Mouse (Mus musculus) liver, adult 2 months (tissue): ENCODE measurements at regions not wholly inside any gene's neighbourhood (a gene's known extent, or its start where the extent isn't known, plus 50 kb on each side); places are given as distances from the start of the nearest gene placed in this dataset.
A peak's percentile ranks its signal among the peaks of the same experiment; 100 is the strongest.
"Not testable (repeated sequence)": the region's sequence is repeated elsewhere in the genome, so short reads cannot be mapped to it uniquely, and the experiment has no call there.

Source experiments
- DNase-seq: peaks from one replicate; pipeline ENCODE4 v3.0.0-alpha.2; 2011; ENCODE audit warnings: low read depth, low spot score; ENCODE audit errors: extremely low read depth
- H3K27ac ChIP-seq: fragments of 200-500 bp; replicated peaks from 2 replicates; pipeline ENCODE4 v1.5.1; 2012; ENCODE audit warnings: low read depth, mild to moderate bottlenecking, control low read depth, inconsistent platforms, low read length; ENCODE audit not compliant: insufficient read depth
- H3K27me3 ChIP-seq: fragments of 200-500 bp; 2 replicates; pipeline ENCODE4 v1.6.1; 2012; ENCODE audit warnings: mild to moderate bottlenecking, moderate library complexity, low read length, inconsistent platforms; ENCODE audit not compliant: control insufficient read depth, insufficient read depth
- H3K36me3 ChIP-seq: fragments of 200-500 bp; 2 replicates; pipeline ENCODE4 v1.6.1; 2012; ENCODE audit warnings: low read length, inconsistent platforms; ENCODE audit not compliant: control insufficient read depth, insufficient read depth
- H3K4me1 ChIP-seq: fragments of 200-500 bp; 2 replicates; pipeline ENCODE4 v1.6.1; 2011; ENCODE audit warnings: low read length; ENCODE audit not compliant: control insufficient read depth, insufficient read depth
- H3K4me3 ChIP-seq: fragments of 200-500 bp; 2 replicates; pipeline ENCODE4 v1.5.1; 2011; ENCODE audit warnings: low read depth, mild to moderate bottlenecking, control low read depth, low read length, moderate library complexity; ENCODE audit not compliant: insufficient read depth
- H3K79me2 ChIP-seq: fragments of 200-500 bp; 2 replicates; pipeline ENCODE4 v1.6.1; 2012; ENCODE audit warnings: inconsistent platforms, mild to moderate bottlenecking, low read length, moderate library complexity; ENCODE audit not compliant: control insufficient read depth, insufficient read depth
- H3K9ac ChIP-seq: fragments of 200-500 bp; 2 replicates; pipeline ENCODE4 v1.6.1; 2012; ENCODE audit warnings: low read depth, mild to moderate bottlenecking, control low read depth, inconsistent platforms, low read length
- CTCF ChIP-seq: fragments of 200-500 bp; IDR thresholded peaks from 2 replicates; pipeline ENCODE4 v1.5.1; 2011; ENCODE audit warnings: low read depth, low read length, control low read depth
- POLR2A ChIP-seq: fragments of 200-500 bp; IDR thresholded peaks from 2 replicates; pipeline ENCODE4 v1.6.1; 2011; ENCODE audit warnings: low read length, control low read depth; ENCODE audit not compliant: insufficient read depth; ENCODE audit errors: extremely low read depth
- WGBS: fragments of 180-500 bp; shearing (Covaris S2); methylation state at CpG from one replicate; pipeline ENCODE4 v1.1.7; 2018; 5-methylcytosine and 5-hydroxymethylcytosine counted together

DNA sequence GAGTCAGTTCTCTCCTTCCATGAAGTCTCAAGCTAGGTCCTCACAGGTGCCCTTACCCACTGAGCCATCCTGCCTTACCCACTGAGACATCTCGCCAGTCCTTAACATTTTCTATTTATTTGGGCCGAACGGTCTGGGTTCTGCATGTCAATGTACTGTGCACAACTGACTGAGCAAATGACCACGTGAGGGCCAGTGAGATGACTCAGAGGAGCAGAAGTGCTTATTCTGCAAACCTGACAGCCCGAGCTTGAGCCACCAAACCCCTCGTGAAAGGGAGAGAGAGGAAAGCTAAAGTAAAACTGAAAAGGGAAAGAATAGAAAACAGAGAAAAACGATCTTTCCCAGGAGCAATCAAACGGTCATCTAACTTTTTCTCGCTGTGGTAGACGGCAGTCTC lies 52.2 kb upstream of the Nmd3 start:
- no peaks in the 10 kb centered on the region; the same call in 1 of the 2 replicates for H3K27me3 ChIP-seq
- peak; percentile 25 for DNase-seq
- no peaks in the 10 kb centered on the region for H3K36me3 ChIP-seq
- TF ChIP-seq CTCF (no peak), POLR2A (no peak)
- WGBS, result 85% methylated on average over 10 of the region's 10 CpGs
- no peak overlapping the region; the same call in 1 of the 2 replicates for H3K27ac ChIP-seq
- H3K4me3 ChIP-seq, result no peak overlapping the region
- H3K4me1 ChIP-seq, result 0 out of 2 replicates have a peak, but pooled peaks cover 2% of the 10 kb centered on the region
- no peaks in the 10 kb centered on the region for H3K79me2 ChIP-seq
- no peak overlapping the region for H3K9ac ChIP-seq

DNA sequence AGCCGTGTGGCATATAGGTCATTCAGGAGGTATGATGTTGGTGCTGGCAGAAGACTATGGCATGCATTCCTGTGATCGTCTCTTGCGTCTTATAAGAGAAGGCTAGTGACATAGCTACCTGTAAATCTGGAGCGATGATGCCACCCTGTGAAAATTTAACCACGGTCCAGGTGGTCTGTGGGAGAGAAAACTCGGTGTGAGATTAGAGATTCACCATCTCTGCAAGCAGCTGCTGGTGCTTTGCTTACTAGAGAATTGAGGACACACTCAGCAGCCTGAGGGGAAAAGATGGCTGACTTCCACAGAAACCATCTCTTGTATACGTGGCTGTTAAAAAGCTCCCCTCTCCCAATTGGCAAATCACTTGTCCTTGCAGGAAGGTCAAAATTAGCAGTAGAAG lies 54.0 kb upstream of the Nmd3 start:
- Histone ChIP-seq H3K27ac (no peak overlapping the region), H3K27me3 (no peaks in the 10 kb centered on the region; the same call in 1 of the 2 replicates), H3K4me1 (peaks cover 7% of the 10 kb centered on the region), H3K4me3 (no peak overlapping the region), H3K79me2 (no peaks in the 10 kb centered on the region), H3K9ac (no peak overlapping the region), H3K36me3 (no peaks in the 10 kb centered on the region)
- DNase-seq, result no peak
- WGBS, result 87% methylated on average over 7 of the region's 7 CpGs
- TF ChIP-seq CTCF, result no peak
- TF ChIP-seq POLR2A, result no peak

DNA sequence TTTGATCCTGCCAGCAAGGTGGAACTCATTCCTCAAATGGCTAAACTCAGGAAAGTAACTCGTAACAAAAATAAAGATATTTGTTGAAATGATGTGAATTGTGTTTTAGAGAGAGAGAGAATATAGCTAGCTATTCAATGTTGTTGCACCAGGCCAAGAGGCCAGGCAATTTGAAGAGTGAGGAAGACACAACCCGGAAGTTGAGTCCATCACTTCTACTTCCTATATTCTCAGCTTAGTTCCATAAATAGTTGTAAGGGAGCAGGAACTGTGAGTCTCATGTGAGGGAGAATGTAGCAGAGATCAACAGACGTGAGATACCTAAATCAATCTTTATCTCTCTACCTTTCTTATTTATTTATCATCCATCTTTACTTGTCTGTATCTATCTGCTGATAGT lies 54.4 kb upstream of the Nmd3 start:
- DNase-seq, result peak; percentile 31
- no peak overlapping the region for H3K27ac ChIP-seq
- H3K4me1 ChIP-seq, result peaks cover 7% of the 10 kb centered on the region
- no peak overlapping the region for H3K4me3 ChIP-seq
- H3K9ac ChIP-seq, result no peak overlapping the region
- no peaks in the 10 kb centered on the region for H3K36me3 ChIP-seq
- 75% methylated on average over 3 of the region's 3 CpGs for WGBS
- TF ChIP-seq POLR2A, result no peak
- no peaks in the 10 kb centered on the region for H3K79me2 ChIP-seq
- H3K27me3 ChIP-seq, result no peaks in the 10 kb centered on the region; the same call in 1 of the 2 replicates

DNA sequence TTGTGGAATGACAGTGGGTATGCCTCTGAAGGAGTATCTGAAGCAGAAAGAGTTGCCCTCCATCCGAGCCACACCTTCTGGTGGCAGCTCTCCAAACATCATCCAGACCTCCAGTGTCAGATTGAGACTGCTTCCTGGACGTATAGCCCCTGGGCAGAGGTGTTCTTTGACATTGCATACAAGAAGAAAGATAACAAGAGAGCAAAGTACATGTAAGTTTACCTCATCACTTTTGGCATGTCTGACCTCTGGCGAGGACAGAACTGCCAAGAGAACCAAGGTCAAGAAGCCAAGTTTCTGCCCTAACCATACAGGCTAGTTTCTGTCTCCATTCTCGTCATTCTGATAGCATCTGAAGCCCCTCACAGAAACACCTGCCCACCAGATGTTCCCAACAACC lies 57.5 kb upstream of the Nmd3 start:
- Histone ChIP-seq H3K36me3 (no peaks in the 10 kb centered on the region), H3K79me2 (no peaks in the 10 kb centered on the region), H3K4me1 (peaks cover 7% of the 10 kb centered on the region), H3K4me3 (no peak overlapping the region), H3K27me3 (peaks cover 5% of the 10 kb centered on the region; the same call in 1 of the 2 replicates), H3K27ac (no peak overlapping the region), H3K9ac (no peak overlapping the region)
- 24% methylated on average over 4 of the region's 4 CpGs for WGBS
- TF ChIP-seq CTCF (no peak), POLR2A (no peak)
- peak; percentile 74 for DNase-seq

DNA sequence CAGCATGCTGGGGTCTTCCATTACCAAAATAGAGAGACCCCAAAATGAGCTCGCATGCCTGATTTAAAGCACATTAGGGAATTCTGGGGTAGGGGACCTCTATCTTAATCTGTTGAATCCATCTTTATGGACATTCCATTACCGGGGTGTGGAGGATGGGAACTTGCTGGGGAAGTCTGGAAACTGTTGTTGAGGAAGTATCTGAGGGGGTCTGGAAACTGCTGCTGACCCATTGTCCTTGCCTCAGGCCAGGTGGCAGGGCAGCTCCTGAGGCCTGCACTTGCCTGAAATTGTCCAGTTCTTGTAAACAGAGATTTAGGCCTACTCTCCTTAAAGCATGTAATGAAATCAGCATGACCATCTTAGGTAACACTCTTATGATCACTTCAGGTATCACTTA lies 59.4 kb upstream of the B3galnt1 start:
- Histone ChIP-seq H3K9ac (no peak overlapping the region), H3K36me3 (no peaks in the 10 kb centered on the region), H3K79me2 (no peaks in the 10 kb centered on the region), H3K27ac (no peak overlapping the region), H3K27me3 (peaks cover 5% of the 10 kb centered on the region; the same call in 1 of the 2 replicates), H3K4me3 (no peak overlapping the region), H3K4me1 (peaks cover 7% of the 10 kb centered on the region)
- no peak for DNase-seq
- TF ChIP-seq CTCF (no peak), POLR2A (no peak)
- 85% methylated on average over 2 of the region's 2 CpGs for WGBS

DNA sequence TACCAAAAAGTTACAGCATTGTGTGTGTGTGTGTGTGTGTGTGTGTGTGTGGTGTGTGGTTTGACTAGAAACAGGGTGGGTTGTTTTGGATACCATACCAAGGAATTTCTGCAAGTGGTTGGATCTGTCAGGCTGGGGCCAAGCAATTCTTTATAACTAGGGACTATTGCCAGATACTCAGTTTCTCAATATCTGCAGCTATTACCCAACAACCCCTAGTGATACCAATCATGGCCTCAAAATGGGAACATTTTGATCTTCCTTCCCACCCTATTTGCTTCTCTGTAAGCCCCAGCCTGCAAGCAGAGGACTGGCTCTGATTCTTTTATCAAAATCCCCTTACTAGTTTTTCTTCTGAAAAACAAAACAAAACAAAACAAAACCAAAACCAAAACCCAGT lies 58.8 kb upstream of the B3galnt1 start:
- 0 out of 2 replicates have a peak overlapping the region, but pooled peaks have one; percentile 24 for H3K27ac ChIP-seq
- H3K79me2 ChIP-seq, result no peaks in the 10 kb centered on the region
- no peak overlapping the region for H3K4me3 ChIP-seq
- H3K27me3 ChIP-seq, result peaks cover 5% of the 10 kb centered on the region; the same call in 1 of the 2 replicates
- peaks cover 7% of the 10 kb centered on the region for H3K4me1 ChIP-seq
- no peaks in the 10 kb centered on the region for H3K36me3 ChIP-seq
- no peak overlapping the region for H3K9ac ChIP-seq
- TF ChIP-seq CTCF (no peak), POLR2A (no peak)
- peak; percentile 87 for DNase-seq

DNA sequence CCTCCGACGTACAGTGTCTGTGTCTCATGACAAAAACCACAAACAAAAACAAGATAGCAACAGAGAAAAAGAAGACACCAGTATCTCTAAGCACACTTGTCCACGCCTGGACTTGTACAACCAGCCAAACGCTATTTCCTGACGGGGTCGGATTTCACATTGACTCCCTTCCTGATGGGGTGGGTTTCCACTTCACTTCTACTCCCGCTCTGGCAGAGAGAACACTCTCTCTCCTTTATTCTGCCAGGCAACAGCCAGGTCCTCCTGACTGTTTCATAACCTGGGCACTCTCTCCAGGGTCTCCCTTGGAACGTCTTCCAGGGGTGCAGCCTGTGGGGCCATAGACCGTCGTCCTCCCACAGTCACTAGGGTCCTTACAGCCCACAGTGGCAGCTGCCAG lies 56.9 kb upstream of the B3galnt1 start:
- H3K79me2 ChIP-seq, H3K27ac ChIP-seq, H3K4me3 ChIP-seq, H3K4me1 ChIP-seq, H3K9ac ChIP-seq, H3K36me3 ChIP-seq, DNase-seq, H3K27me3 ChIP-seq: not testable (repeated sequence)
- WGBS, result 67% methylated on average over 10 of the region's 10 CpGs
